Mouse (Mus musculus): ENCODE data around the gene Rab43. TPM values are rescaled to one million over a fixed set of nuclear protein-coding genes. Genes with fewer than 3 reads are reported as not detected.
A peak's percentile ranks its signal among the peaks of the same experiment; 100 is the strongest.

Gene Rab43
- polyA plus RNA-seq (2015; fragmentation: Nextera tagmentation; extraction: Ambion mirVana), result 8.2 and 10.2 TPM in 2 replicates

DNA sequence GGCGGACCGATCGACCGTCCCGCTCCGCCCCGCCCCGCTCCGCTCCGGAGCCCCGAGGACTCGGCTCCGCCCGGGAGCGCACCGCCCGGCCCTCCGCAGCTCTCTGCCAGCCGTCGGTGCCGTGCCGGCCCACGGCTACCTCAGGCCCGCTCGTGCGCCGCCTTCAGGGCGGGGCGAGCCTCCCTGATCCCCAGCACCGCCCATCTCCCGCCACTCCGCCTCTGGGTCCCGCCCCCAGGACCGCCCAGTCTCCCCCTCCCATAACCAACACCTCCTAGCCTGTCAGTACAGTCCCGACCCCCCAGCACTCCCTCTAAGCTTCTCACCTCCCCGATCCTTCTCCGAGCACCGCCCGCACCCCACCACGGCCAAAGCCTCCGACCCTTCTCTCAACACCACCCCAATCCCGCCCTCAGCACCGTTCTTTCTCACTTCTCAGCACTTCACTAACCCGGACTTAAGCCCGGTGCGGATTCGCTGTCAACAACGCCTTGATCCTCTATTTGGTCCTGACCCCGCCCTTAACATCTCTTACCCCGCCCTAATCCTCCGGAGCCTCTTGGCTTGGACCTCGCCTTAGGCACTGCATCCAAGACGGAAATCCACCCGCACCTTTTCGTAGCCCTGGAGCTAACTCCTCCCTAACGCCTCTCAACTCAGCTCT lies at the start of gene Rab43:
TSS of gene Rab43 (minus strand) at position 490 of the 664 bp plus-strand sequence.
- H3K4me2 ChIP-seq, result peak within 1 kb of the TSS; percentile 80
- H3K9me3 ChIP-seq (replicated peaks), result no peaks in the 10 kb centered on the region
- peak within 1 kb of the TSS; percentile 75 for H3K9ac ChIP-seq
- ATAC-seq (replicated peaks; ENCODE audit: insufficient number of reproducible peaks, insufficient read depth, low FRiP score, low read depth), result peak; percentile 97
- under 1% methylated on average over 53 of the region's 56 CpGs for WGBS
- peak within 1 kb of the TSS; percentile 77 for H3K4me3 ChIP-seq
- peaks cover 22% of the 10 kb centered on the region for H3K4me1 ChIP-seq (replicated peaks)
- H3K36me3 ChIP-seq, result peaks cover 5% of the 10 kb centered on the region
- peak within 1 kb of the TSS; percentile 76 for H3K27ac ChIP-seq
- no peaks in the 10 kb centered on the region for H3K27me3 ChIP-seq

DNA sequence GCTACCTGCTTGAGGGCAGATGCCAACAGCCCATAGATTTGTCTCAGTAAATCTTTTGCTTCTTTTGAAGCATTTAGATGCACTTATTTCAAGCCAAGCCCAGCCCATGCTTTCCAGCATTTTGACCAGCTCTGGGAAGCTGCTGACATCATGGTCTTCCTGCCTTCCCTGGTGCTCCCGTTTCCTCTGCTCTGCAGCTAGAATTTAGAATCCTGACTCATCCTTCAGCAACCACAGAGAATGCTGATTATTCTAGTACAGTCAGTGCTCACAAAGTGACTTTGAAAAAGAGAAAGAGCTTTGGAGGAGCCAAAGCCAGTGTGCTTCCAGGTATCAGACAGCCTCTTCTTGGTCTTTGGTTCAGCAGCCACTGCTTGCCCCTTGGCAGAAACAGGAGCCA lies 45.1 kb upstream of the Rab43 start:
- H3K4me1 ChIP-seq (replicated peaks), result no peaks in the 10 kb centered on the region
- H3K27me3 ChIP-seq, result no peaks in the 10 kb centered on the region
- ATAC-seq (replicated peaks; ENCODE audit: insufficient number of reproducible peaks, insufficient read depth, low FRiP score, low read depth), result no peak
- no peaks in the 10 kb centered on the region for H3K36me3 ChIP-seq
- H3K4me3 ChIP-seq, result no peak overlapping the region
- whole genome bisulfite sequencing, result 9% methylated on average over 1 of the region's 1 CpGs
- no peak overlapping the region for H3K9ac ChIP-seq
- H3K4me2 ChIP-seq, result no peak overlapping the region
- H3K27ac ChIP-seq, result no peak overlapping the region
- no peaks in the 10 kb centered on the region for H3K9me3 ChIP-seq (replicated peaks)

DNA sequence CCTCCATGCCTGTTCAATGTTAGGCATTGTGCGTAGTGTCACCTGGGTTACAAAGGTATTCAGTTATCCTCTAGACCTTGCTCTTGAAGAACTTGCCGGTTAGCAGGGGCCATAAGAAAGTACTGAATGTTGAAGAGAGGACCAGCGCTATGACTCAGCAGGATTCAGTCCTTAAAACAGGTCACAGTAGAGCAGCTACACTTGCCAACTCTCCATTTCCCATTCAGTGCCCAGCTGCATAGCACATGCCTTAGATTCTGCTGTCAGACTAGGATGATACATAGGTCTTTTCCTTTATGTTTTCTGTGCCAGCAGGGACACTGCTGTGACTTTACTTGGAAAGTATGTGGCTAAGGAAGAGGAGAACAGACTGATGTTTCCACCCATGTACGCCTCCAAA lies 41.5 kb upstream of the Rab43 start:
- no peak for ATAC-seq (replicated peaks; ENCODE audit: insufficient number of reproducible peaks, insufficient read depth, low FRiP score, low read depth)
- H3K4me2 ChIP-seq, result no peak overlapping the region
- H3K4me3 ChIP-seq, result no peak overlapping the region
- no peak overlapping the region for H3K27ac ChIP-seq
- H3K9me3 ChIP-seq (replicated peaks), result no peaks in the 10 kb centered on the region
- 74% methylated on average over 4 of the region's 4 CpGs for WGBS
- peaks cover 13% of the 10 kb centered on the region for H3K4me1 ChIP-seq (replicated peaks)
- no peaks in the 10 kb centered on the region for H3K27me3 ChIP-seq
- H3K9ac ChIP-seq, result no peak overlapping the region
- no peaks in the 10 kb centered on the region for H3K36me3 ChIP-seq

DNA sequence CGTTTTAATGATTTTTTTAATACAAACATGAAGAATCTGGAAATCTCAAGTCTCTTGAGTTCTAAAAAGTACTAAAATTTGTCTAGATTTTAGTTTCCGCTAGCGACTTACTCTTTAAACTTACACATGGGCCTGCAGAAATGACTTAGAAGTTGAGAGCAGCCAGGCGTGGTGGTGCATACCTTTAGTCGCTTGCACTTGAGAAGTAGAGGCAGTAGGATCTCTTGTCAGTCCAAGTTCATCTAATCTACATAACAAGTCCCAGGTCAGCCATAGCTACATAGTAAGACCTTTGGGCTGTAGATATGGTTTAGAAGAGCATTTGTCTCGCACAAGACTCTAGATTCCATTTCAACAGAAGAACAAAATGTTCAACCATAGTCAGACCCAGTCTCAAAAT lies 39.9 kb upstream of the Rab43 start:
- ATAC-seq (replicated peaks; ENCODE audit: insufficient number of reproducible peaks, insufficient read depth, low FRiP score, low read depth), result no peak
- Histone ChIP-seq H3K4me2 (peak overlapping the region; percentile 86; the same call in 1 of the 2 replicates), H3K9ac (no peak overlapping the region), H3K9me3 (replicated peaks) (no peaks in the 10 kb centered on the region), H3K36me3 (no peaks in the 10 kb centered on the region), H3K4me3 (no peak overlapping the region), H3K27ac (no peak overlapping the region), H3K4me1 (replicated peaks) (peaks cover 26% of the 10 kb centered on the region), H3K27me3 (no peaks in the 10 kb centered on the region)
- WGBS, result 76% methylated on average over 6 of the region's 6 CpGs

GRCm38 (mm10) chr6:87850900-87851614 lies 39.1 kb upstream of the Rab43 start, which contains the start of gene Cnbp:
Gene Cnbp, minus strand, starts transcription at chr6:87851106.
- Histone ChIP-seq H3K4me2 (peak within 1 kb of the TSS; percentile 86), H3K27ac (peak within 1 kb of the TSS; percentile 90), H3K4me3 (peak within 1 kb of the TSS; percentile 79), H3K4me1 (replicated peaks) (peaks cover 28% of the 10 kb centered on the region), H3K9ac (peak within 1 kb of the TSS; percentile 96), H3K9me3 (replicated peaks) (no peaks in the 10 kb centered on the region), H3K36me3 (no peaks in the 10 kb centered on the region), H3K27me3 (no peaks in the 10 kb centered on the region)
- peak; percentile 97 for ATAC-seq (replicated peaks; ENCODE audit: insufficient number of reproducible peaks, insufficient read depth, low FRiP score, low read depth)
- WGBS, result under 1% methylated on average over 55 of the region's 55 CpGs

GRCm38 (mm10) chr6:87850155-87850899 lies 38.4 kb upstream of the Rab43 start:
- peak overlapping the region; percentile 96 for H3K9ac ChIP-seq
- peaks cover 28% of the 10 kb centered on the region for H3K4me1 ChIP-seq (replicated peaks)
- ATAC-seq (replicated peaks; ENCODE audit: insufficient number of reproducible peaks, insufficient read depth, low FRiP score, low read depth), result peak; percentile 72
- under 1% methylated on average over 73 of the region's 73 CpGs for WGBS
- H3K36me3 ChIP-seq, result peaks cover 3% of the 10 kb centered on the region
- peak overlapping the region; percentile 90 for H3K27ac ChIP-seq
- H3K4me2 ChIP-seq, result peak overlapping the region; percentile 86
- H3K9me3 ChIP-seq (replicated peaks), result no peaks in the 10 kb centered on the region
- H3K27me3 ChIP-seq, result no peaks in the 10 kb centered on the region
- peak overlapping the region; percentile 79 for H3K4me3 ChIP-seq

DNA sequence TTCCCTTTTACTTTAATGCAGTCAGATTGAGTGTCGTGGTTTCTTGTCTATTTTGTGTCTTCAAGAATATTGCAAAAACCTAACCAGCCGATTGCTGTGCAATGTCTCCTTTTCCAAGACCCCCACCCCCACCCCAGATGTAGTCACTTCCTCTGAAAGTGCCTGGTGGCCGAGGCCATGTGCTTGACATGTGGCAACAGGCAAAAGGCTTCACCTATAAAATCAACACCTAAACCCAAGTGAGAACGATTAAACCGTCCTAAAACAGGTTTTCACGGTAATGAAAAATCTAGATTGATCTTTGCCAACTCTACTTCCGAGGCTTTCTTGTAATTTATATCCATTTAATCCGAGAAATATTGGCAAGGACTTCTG lies 37.8 kb upstream of the Rab43 start:
- peak overlapping the region; percentile 90 for H3K27ac ChIP-seq
- under 1% methylated on average over 8 of the region's 8 CpGs for WGBS
- no peak for ATAC-seq (replicated peaks; ENCODE audit: insufficient number of reproducible peaks, insufficient read depth, low FRiP score, low read depth)
- no peaks in the 10 kb centered on the region for H3K27me3 ChIP-seq
- peak overlapping the region; percentile 79 for H3K4me3 ChIP-seq
- peak overlapping the region; percentile 86 for H3K4me2 ChIP-seq
- H3K9me3 ChIP-seq (replicated peaks), result no peaks in the 10 kb centered on the region
- H3K36me3 ChIP-seq, result peaks cover 9% of the 10 kb centered on the region
- H3K9ac ChIP-seq, result peak overlapping the region; percentile 96
- H3K4me1 ChIP-seq (replicated peaks), result peaks cover 28% of the 10 kb centered on the region

DNA sequence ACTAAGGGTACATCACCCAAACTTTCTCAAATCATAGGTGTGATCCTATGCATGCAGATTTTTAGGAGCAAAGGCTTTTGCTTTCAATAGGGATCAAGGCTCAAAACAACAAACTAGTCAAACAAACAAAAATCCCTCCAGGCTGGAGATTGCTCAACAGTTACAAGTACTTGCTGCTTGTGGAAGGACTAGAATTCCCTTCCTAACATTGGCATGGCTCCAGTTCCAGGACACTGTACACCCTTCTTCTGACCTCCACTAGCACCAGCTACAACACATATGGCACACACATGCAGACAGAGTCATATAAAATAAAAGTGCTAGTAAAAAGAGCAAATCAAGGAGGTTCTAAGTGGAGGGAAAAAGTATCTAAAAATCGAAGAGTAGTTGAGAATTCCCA lies 34.8 kb upstream of the Rab43 start:
- Histone ChIP-seq H3K4me1 (replicated peaks) (peaks cover 28% of the 10 kb centered on the region), H3K27me3 (no peaks in the 10 kb centered on the region), H3K36me3 (peaks cover 37% of the 10 kb centered on the region), H3K4me3 (no peak overlapping the region), H3K27ac (no peak overlapping the region), H3K4me2 (no peak overlapping the region), H3K9me3 (replicated peaks) (no peaks in the 10 kb centered on the region), H3K9ac (no peak overlapping the region)
- WGBS, result 73% methylated on average over 1 of the region's 1 CpGs
- no peak for ATAC-seq (replicated peaks; ENCODE audit: insufficient number of reproducible peaks, insufficient read depth, low FRiP score, low read depth)

DNA sequence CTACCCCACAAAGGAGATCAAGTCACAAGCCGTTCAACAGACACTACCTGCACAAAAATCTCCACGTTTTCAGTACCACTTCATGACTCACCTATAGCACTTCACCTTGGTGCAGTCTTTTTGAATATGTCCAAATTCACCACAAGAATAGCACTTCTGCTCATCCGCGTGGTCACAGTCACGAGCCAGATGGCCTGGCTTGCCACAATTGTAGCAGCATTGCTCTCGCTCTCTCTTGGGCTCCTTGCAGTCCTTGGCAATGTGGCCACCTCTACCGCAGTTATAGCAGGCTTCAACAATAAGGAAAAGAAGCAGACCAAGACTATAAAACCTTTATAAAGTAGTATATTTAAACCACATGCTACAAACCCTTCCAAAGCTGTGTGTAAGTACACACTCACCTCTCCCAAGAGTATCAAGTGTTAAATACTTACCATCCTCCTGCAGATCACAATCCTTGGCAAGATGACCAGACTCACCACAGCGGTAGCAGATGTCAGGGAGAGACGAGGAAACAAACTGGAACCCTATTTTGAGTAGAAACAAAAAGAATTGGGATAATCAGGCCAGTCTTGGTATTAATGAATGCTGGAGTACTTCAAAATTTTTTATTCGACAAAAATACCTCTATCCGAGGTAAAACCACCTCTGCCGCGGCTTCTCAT lies 33.2 kb upstream of the Rab43 start:
- Histone ChIP-seq H3K27me3 (no peaks in the 10 kb centered on the region), H3K4me1 (replicated peaks) (peaks cover 24% of the 10 kb centered on the region), H3K9ac (no peak overlapping the region), H3K4me2 (no peak overlapping the region), H3K9me3 (replicated peaks) (no peaks in the 10 kb centered on the region), H3K27ac (no peak overlapping the region), H3K4me3 (no peak overlapping the region), H3K36me3 (peaks cover 40% of the 10 kb centered on the region)
- WGBS, result 90% methylated on average over 13 of the region's 13 CpGs
- ATAC-seq (replicated peaks; ENCODE audit: insufficient number of reproducible peaks, insufficient read depth, low FRiP score, low read depth), result no peak

DNA sequence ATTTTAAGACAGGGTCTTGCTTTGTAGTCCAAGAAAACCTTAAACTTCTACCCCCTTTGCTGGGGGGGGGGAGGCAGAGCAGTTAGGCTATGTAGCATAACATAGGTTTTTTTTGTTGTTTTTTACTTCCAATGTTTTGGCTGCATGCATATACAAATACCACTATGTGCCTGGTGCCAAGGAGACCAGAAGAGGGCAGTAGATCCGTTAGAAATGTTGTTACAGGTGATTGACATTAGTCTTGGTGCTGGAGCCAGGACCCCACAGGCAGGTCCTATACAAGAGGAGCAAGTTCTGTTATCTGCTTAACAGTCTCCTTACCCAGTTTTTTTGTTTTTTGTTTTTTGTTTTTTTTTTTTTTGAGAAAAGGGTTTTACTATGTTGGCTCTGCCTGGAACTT lies 30.3 kb upstream of the Rab43 start:
- H3K27me3 ChIP-seq, result no peaks in the 10 kb centered on the region
- no peak overlapping the region for H3K4me3 ChIP-seq
- no peak overlapping the region for H3K27ac ChIP-seq
- no peak overlapping the region for H3K4me2 ChIP-seq
- H3K4me1 ChIP-seq (replicated peaks), result peaks cover 13% of the 10 kb centered on the region
- H3K9ac ChIP-seq, result no peak overlapping the region
- 15% methylated on average over 1 of the region's 1 CpGs for WGBS
- ATAC-seq (replicated peaks; ENCODE audit: insufficient number of reproducible peaks, insufficient read depth, low FRiP score, low read depth), result no peak
- H3K36me3 ChIP-seq, result peaks cover 40% of the 10 kb centered on the region
- no peaks in the 10 kb centered on the region for H3K9me3 ChIP-seq (replicated peaks)

- no peaks in the 10 kb centered on the region for H3K9me3 ChIP-seq (replicated peaks)
- H3K27me3 ChIP-seq, result no peaks in the 10 kb centered on the region
- H3K27ac ChIP-seq, result no peak overlapping the region
- H3K9ac ChIP-seq, result no peak overlapping the region
- H3K36me3 ChIP-seq, result peaks cover 40% of the 10 kb centered on the region
- no peak overlapping the region for H3K4me2 ChIP-seq
- peaks cover 9% of the 10 kb centered on the region; the same call in 1 of the 2 replicates for H3K4me1 ChIP-seq (replicated peaks)
- 84% methylated on average over 8 of the region's 8 CpGs for WGBS
- ATAC-seq (replicated peaks; ENCODE audit: insufficient number of reproducible peaks, insufficient read depth, low FRiP score, low read depth), result no peak
- no peak overlapping the region for H3K4me3 ChIP-seq
These were observed 29.7 kb upstream of the Rab43 start for GRCm38 (mm10) chr6:87841635-87842034.
